Mouse (Mus musculus): ENCODE measurements around the gene Hmcn1.

DNA sequence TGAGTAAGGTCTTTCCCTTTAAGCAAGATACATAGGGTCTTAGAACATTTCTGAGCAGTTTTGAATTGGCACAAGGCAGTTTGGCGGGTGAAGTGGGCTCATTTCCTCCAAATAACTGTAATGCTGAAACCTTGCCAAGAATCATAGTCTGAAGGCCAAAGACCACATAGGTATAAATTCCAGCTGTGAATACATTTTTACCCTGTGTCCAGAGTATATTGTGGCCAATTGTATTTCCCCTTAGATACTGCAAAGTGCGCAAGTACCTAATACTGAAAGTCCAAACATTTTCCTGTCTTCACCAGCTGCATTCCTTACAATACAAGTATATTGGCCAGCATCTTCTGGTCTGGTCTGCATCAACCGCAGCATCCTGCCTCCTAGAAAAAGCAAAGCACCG lies 312.9 kb downstream of the Hmcn1 start:
- TF ChIP-seq POLR2A (IDR thresholded peaks at IDR 0.05; ENCODE audit: borderline replicate concordance, insufficient read depth, low read length) (no peak), CTCF (IDR thresholded peaks at IDR 0.05; ENCODE audit: borderline replicate concordance, insufficient read depth, low read depth, low read length) (no peak)
